Comparison of ENCODE assay signal across 9 mouse cellular contexts in genomic region chr16:87552907-87553691, GRCm38 (mm10). TPM values are rescaled to one million over a fixed set of nuclear protein-coding genes. Genes with fewer than 3 reads are reported as not detected.
DNase-seq lines count a peak whose midpoint lies in the region; ATAC-seq and TF ChIP-seq lines count a peak whose summit lies in the region.
"Had no signal": no experiment of that assay in that cellular context is flagged by ENCODE, and none has a peak within 500 bp of the region (broad histone marks: within the 10 kb centered on the region; RNA-seq: fewer than 3 reads in every experiment).

TSS of gene Map3k7cl (plus strand) at chr16:87553330.

- peak; percentile 42 for DNase-seq in adrenal gland, postnatal 10 days
- peak; percentile 28 for DNase-seq in gastrocnemius, postnatal 10 days
- peak; percentile 63 for DNase-seq in lung, postnatal 10 days
- no peak for DNase-seq in liver
- no peak for DNase-seq in c-Kit-positive CD71-positive TER-119-positive erythroid progenitor cells, embryonic 14.5 days (ENCODE audit: low spot score)
- no peak for DNase-seq in cerebellum, adult 8-10 months
- DNase-seq: retina, postnatal 1 day had no signal

- H3K27ac ChIP-seq in intestine, postnatal 0 days (ENCODE audit: low read depth, low read length) = no peak within 1 kb of the TSS
- H3K27ac ChIP-seq: liver, embryonic 14.5 days had no signal

- H3K9ac ChIP-seq in intestine, postnatal 0 days (ENCODE audit: low read depth, low read length) = no peak within 1 kb of the TSS
- H3K9ac ChIP-seq: liver, embryonic 14.5 days had no signal

- ATAC-seq in intestine, postnatal 0 days = no peak

- 0 out of 2 replicates have a peak within 1 kb of the TSS, but pooled peaks have one; percentile 1 for H3K4me2 ChIP-seq in intestine, postnatal 0 days (replicated peaks; ENCODE audit: low read depth)

- H3K4me3 ChIP-seq in intestine, postnatal 0 days (ENCODE audit: low read depth, low read length) = no peak within 1 kb of the TSS

- no peak for TF ChIP-seq CTCF in intestine, postnatal 0 days (IDR thresholded peaks at IDR 0.05; ENCODE audit: low read depth)

- no peaks in the 10 kb centered on the region for H3K36me3 ChIP-seq in intestine, postnatal 0 days (ENCODE audit: control insufficient read depth, insufficient read depth)

- no peaks in the 10 kb centered on the region for H3K4me1 ChIP-seq in intestine, postnatal 0 days (replicated peaks; ENCODE audit: control insufficient read depth, insufficient read depth, low read length)

- no peaks in the 10 kb centered on the region for H3K27me3 ChIP-seq in intestine, postnatal 0 days (replicated peaks; ENCODE audit: control insufficient read depth, insufficient read depth, low read length)

- no peaks in the 10 kb centered on the region for H3K9me3 ChIP-seq in intestine, postnatal 0 days (ENCODE audit: control insufficient read depth)

- WGBS in intestine, postnatal 0 days = 67% methylated on average over 24 of the region's 24 CpGs

RNA-seq across cellular contexts. Expression of gene Map3k7cl, which starts in this region (rescaled TPM):
- 1 to 10 TPM; 4.1 to 5.5 TPM for total RNA-seq in adrenal gland, postnatal 10 days (2021)
- 10 to 100 TPM; 40.8 to 51.4 TPM for total RNA-seq in gastrocnemius, postnatal 10 days (2021)
- 0.35 and 0.43 TPM in 2 replicates for polyA plus RNA-seq in intestine, postnatal 0 days (2015; fragmentation: Nextera tagmentation; extraction: Ambion mirVana)

Comparison
In these comparisons a context has a peak if more than half of its experiments do, and no peak if none do; other contexts are left out.
1. RNA of gene Map3k7cl (total RNA-seq): 40.8 to 51.4 TPM in gastrocnemius, postnatal 10 days; 4.1 to 5.5 TPM in adrenal gland, postnatal 10 days; every median in the first group is over 4 times any median in the second.
2. DNase-seq: peak in adrenal gland, postnatal 10 days (single experiment), gastrocnemius, postnatal 10 days (single experiment) and lung, postnatal 10 days (single experiment); none in liver (single experiment), c-Kit-positive CD71-positive TER-119-positive erythroid progenitor cells, embryonic 14.5 days (single experiment) and cerebellum, adult 8-10 months (single experiment).